Mouse (Mus musculus): ENCODE data around the gene Col24a1.

DNA sequence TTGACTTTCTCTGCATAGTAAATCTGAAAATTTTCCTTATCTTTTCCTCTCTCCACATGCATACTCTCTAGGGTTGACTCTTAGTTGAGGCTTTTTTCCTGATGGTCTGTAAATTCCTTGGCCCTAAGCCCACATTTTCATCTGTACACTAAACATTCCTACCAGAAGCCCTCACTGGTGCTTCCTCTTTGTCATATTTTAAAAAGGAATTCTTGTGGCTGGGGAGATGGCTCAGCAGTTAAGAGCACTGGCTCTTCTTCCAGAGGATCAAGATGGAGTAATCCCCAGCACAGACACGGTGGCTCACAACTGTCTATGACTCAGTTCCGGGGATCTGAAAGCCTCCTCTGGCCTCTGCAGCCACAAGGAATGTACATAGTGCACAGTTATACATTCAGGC, 128.1 kb downstream of the Col24a1 start:
- no peak for TF ChIP-seq CTCF (IDR thresholded peaks at IDR 0.05; ENCODE audit: extremely low read depth, insufficient read depth, insufficient read length, insufficient replicate concordance)
- no peak for TF ChIP-seq POLR2A (IDR thresholded peaks at IDR 0.05; ENCODE audit: low read depth, low read length)

Measured in spleen, adult 2 months (tissue).